Mouse (Mus musculus): ENCODE measurements around the gene Pecam1.

GRCm38 (mm10) chr11:106742388-106742841 is 8.0 kb downstream of the Pecam1 start:
- no peak for TF ChIP-seq CTCF (IDR thresholded peaks at IDR 0.05; ENCODE audit: low read depth, low read length)
- TF ChIP-seq POLR2A (IDR thresholded peaks at IDR 0.05; ENCODE audit: insufficient read depth, low read length): no peak
